Mouse (Mus musculus): ENCODE results near the gene Olfr478. TPM values are rescaled to one million over a fixed set of nuclear protein-coding genes. Genes with fewer than 3 reads are reported as not detected.
"Not testable (repeated sequence)": the region's sequence is repeated elsewhere in the genome, so short reads cannot be mapped to it uniquely, and the experiment has no call there.

Olfr478 gene
- not detected for total RNA-seq (2021)

DNA sequence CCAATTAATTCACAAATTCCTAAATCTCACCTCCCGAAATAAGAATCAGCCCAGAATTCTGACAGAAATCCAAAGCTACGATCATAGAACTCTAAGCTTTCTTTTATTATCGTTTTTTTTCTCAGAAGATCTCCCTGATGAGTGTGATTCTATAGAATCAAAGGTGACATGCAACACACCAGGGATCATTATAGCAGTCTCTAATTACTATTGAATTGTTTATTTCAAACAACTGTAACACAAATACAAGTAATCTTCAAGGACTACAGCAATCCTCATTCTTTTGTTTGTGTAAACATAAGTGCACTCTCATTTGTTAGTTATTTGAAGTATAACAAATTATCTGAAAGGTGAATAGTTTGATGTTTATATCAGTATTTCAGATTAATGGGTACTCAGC lies at the start of gene Olfr478:
Gene Olfr478 (minus strand): TSS at position 101 of the 400 bp plus-strand sequence.
- no peak for DNase-seq

- no peak for DNase-seq
Observed at GRCm38 (mm10) chr7:108079555-108079954, 45.8 kb upstream of the Olfr478 start, which contains the start of gene Olfr481. Olfr481 (plus strand) TSS chr7:108079855.

- no peak for DNase-seq
Observed at GRCm38 (mm10) chr7:108067246-108067645, 33.5 kb upstream of the Olfr478 start, which contains the start of gene Olfr480. Olfr480 (minus strand) TSS chr7:108067346.

DNA sequence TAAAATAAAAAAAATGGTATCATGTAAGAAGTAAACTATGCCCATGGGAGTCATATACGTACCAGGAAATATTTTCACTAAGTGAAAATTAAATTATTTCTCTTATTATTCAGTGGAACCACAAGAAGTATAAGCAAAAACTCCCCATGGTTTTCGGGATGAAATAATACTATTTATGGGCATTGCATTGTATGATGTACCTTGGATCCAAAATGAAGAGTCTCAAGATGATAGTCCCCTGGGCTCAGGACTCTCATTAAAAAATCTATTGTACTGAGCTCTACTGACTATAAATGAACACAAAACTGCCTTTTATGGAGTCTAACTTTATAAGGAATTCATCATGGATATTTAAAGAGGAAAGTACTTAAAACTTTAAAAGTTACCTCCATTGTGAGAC lies 16.6 kb upstream of the Olfr478 start, which contains the start of gene Olfr479:
Gene Olfr479 (plus strand): TSS at position 301 of the 400 bp plus-strand sequence.
- DNase-seq = no peak

DNA sequence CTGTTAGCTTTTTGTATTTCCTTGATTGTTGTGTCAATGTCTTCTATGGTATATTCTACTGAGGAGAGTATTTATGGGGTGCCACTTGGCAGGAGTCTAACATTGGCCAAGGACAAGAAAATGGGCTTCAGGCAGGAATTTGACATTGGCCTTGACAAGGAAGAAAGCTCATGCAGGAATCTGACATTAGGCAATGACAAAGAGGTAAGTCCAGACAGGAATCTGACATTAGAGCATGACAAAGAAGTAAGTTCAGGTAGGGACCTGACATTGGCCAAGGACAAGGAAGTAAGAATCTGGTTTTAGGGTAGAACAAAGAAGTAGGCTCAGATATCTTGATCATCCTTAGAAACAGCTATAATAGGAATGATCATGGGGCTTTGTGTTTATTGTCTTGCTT lies 19.5 kb downstream of the Olfr478 start:
- DNase-seq = not testable (repeated sequence)

DNA sequence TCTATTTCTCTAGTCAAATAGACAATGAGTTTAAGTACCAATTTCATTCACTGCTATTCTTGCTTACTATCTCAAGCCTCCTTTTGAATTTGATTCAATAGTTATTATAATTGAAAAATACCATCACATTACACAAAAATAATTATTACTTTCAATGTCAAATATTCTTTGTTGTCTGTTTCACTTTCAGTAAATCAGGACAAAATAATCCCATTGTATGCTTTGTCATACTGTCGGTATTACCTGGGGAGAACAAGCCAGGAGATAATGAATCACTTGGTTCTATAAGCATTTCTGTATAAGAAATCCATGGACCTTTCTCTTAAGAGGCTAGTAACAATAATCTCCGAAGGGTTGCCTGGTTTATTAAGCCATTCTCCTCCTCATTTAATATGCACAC lies 47.4 kb downstream of the Olfr478 start, which contains the start of gene Olfr477:
Gene Olfr477 (plus strand): TSS at position 301 of the 400 bp plus-strand sequence.
- DNase-seq = no peak

Other genes with a start within 250 kb of the Olfr478 start
- not detected for gene Ovch2, start 232.8 kb downstream of the Olfr478 start, total RNA-seq (2021)
- gene Olfr467, start 221.7 kb downstream of the Olfr478 start, total RNA-seq (2021) = not detected
- gene Olfr469, start 208.4 kb downstream of the Olfr478 start, total RNA-seq (2021) = not detected
- gene Olfr470, start 186.5 kb downstream of the Olfr478 start, total RNA-seq (2021) = not detected
- not detected for gene Olfr472, start 136.1 kb downstream of the Olfr478 start, total RNA-seq (2021)
- not detected for gene Olfr473, start 103.5 kb downstream of the Olfr478 start, total RNA-seq (2021)
- not detected for gene Olfr474, start 79.3 kb downstream of the Olfr478 start, total RNA-seq (2021)
- not detected for gene Olfr476, start 69.2 kb downstream of the Olfr478 start, total RNA-seq (2021)
- gene Olfr477, start 47.3 kb downstream of the Olfr478 start, total RNA-seq (2021) = not detected
- not detected for gene Olfr479, start 16.7 kb upstream of the Olfr478 start, total RNA-seq (2021)
- gene Olfr480, start 33.4 kb upstream of the Olfr478 start, total RNA-seq (2021) = not detected
- not detected for gene Olfr481, start 45.9 kb upstream of the Olfr478 start, total RNA-seq (2021)
- 1 to 10 TPM; 2.0 to 2.6 TPM for gene Olfr482, start 63.6 kb upstream of the Olfr478 start, total RNA-seq (2021)
- gene Olfr483, start 66.9 kb upstream of the Olfr478 start, total RNA-seq (2021) = not detected
- gene Olfr484, start 93.5 kb upstream of the Olfr478 start, total RNA-seq (2021) = not detected
- gene Olfr485, start 125.9 kb upstream of the Olfr478 start, total RNA-seq (2021) = not detected
- gene Olfr486, start 138.8 kb upstream of the Olfr478 start, total RNA-seq (2021) = not detected
- gene Olfr487, start 180.6 kb upstream of the Olfr478 start, total RNA-seq (2021) = not detected
- not detected for gene Olfr488, start 224.4 kb upstream of the Olfr478 start, total RNA-seq (2021)

Measured in layer of hippocampus, postnatal 36 days (tissue).